Mouse (Mus musculus) small intestine, adult 10 weeks (tissue): ENCODE measurements around the gene Rimbp2. TPM values are rescaled to one million over a fixed set of nuclear protein-coding genes. Genes with fewer than 3 reads are reported as not detected.

Experiments
- polyA plus RNA-seq: library from polyadenylated mRNA; stranded (reverse); fragments of 350-450 nt; fragmentation: Illumina TruSeq; extraction: RNeasy Lipid Tissue Mini Kit (QIAGEN cat#74804); gene quantifications from one replicate; pipeline ENCODE4 v1.2.3, GENCODE M21; 2014; ENCODE audit warnings: low replicate concordance

Gene Rimbp2
- polyA plus RNA-seq = 0.56 TPM

DNA sequence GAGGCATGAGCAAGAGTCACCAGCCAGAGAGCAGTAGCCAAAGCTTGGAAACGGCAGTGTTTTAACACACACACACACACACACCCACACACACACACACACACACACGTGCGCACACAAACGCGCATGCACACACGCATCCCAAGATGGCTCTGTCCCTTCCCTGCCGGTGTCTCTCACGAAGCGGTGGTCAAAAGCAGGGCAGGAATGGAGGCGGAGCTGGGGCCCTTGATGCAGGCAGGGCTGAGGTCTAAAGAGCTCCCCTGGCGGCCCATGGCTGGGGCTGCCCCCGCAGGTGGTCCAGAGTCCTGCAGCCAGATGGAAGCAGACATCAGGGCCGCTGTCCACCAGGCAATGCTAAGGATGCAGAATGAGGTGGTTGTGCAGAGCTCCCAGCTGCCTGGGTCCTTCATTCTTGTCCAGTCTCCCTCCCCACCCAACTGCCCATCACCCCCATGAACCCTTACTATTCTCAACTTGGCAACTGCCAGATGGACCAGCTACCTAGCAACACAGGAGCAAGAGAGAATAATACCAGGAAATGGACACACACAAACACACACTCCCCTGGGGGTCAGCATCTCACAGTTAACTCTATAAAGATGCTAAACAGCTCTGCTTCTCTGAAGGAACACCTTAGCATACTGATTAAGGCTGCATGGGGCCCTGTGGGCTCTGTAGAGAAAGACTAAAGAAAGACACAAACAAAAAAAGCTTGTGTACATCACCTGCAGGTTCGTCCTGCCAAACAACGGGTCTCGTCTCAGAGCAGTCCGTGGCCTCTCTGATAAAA is at the start of gene Rimbp2:
TSS of gene Rimbp2 (minus strand) at position 209 of the 793 bp plus-strand sequence.

Other genes starting within 250 kb of the Rimbp2 start
- gene Stx2, start 55.1 kb upstream of the Rimbp2 start, polyA plus RNA-seq = 6.0 TPM
- 113 TPM for gene Ran, start 66.6 kb upstream of the Rimbp2 start, polyA plus RNA-seq
- gene Adgrd1, start 143.3 kb upstream of the Rimbp2 start, polyA plus RNA-seq = 1.2 TPM